7 mouse cellular contexts compared by ENCODE assay signal in the genomic region with DNA sequence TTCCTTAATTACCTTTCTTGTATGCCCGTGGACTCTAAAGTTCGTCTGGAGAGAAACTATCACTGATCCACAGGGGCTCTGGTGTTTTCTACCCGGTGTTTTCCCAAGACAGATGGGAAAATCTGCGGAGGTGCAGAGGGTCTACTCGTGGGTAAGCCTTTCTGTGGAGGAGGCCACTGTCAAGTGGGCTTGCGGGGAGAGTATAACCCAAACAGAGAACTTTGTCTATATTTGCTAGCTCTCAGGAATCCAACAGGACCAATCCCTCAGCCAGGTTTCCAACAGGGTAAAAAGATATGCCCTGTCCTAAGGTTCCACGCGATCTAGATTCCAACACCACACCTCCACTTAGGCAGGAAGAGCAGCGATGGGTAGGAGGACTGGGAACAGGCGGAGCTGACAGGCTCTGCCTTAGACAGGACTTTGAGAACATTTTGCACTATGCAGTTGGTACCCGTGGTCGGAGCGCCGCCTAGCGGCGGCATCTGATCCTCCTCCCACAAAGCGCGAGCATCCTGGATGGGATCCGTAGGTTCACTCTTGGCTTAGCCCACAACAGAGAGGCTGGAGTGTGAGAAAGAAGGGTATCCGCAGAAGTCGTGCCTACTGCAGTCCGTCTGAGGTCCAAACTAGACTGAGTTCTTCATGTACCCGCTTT. TPM values are rescaled to one million over a fixed set of nuclear protein-coding genes. Genes with fewer than 3 reads are reported as not detected.
A peak's percentile ranks its signal among the peaks of the same experiment; 100 is the strongest.
DNase-seq lines count a peak whose midpoint lies in the region; ATAC-seq and TF ChIP-seq lines count a peak whose summit lies in the region.

No protein-coding gene starts in this region.

- H3K4me1 ChIP-seq in cerebellum, adult 2 months (ENCODE audit: control insufficient read depth, insufficient read depth, low read length): no peaks in the 10 kb centered on the region
- H3K4me1 ChIP-seq in forebrain, postnatal 0 days (ENCODE audit: insufficient read depth): no peaks in the 10 kb centered on the region
- H3K4me1 ChIP-seq in hindbrain, embryonic 14.5 days (replicated peaks; ENCODE audit: control insufficient read depth, insufficient read depth, low read length): no peaks in the 10 kb centered on the region

- H3K4me2 ChIP-seq in forebrain, postnatal 0 days (ENCODE audit: low read depth): no peak overlapping the region
- no peak overlapping the region for H3K4me2 ChIP-seq in hindbrain, embryonic 14.5 days (replicated peaks)

- DNase-seq in T-cell, adult 2 months (ENCODE audit: low spot score): peak; percentile 24
- peak; percentile 37 to 47 for DNase-seq in cerebellum, adult 2 months
- DNase-seq in forebrain, postnatal 0 days: peak; percentile 90
- peak; percentile 92 for DNase-seq in hindbrain, embryonic 14.5 days (ENCODE audit: low spot score)
- peak; percentile 70 to 72 for DNase-seq in layer of hippocampus, postnatal 36 days
- DNase-seq in right cerebral cortex, postnatal 10 days (ENCODE audit: low spot score in 2 of 2): peak; percentile 85 to 87

- H3K4me3 ChIP-seq in cerebellum, adult 2 months (replicated peaks; ENCODE audit: insufficient read depth, low read depth, low read length): no peak overlapping the region
- no peak overlapping the region for H3K4me3 ChIP-seq in forebrain, postnatal 0 days (ENCODE audit: low read depth, low read length)
- H3K4me3 ChIP-seq in hindbrain, embryonic 14.5 days (replicated peaks; ENCODE audit: low read length): no peak overlapping the region

- WGBS in cerebellum, adult 2 months: 17% methylated on average over 23 of the region's 23 CpGs
- 19% methylated on average over 23 of the region's 23 CpGs for WGBS in forebrain, postnatal 0 days
- 19% methylated on average over 23 of the region's 23 CpGs for WGBS in hindbrain, embryonic 14.5 days

- H3K27ac ChIP-seq in cerebellum, adult 2 months (ENCODE audit: insufficient read depth, low read length): no peak overlapping the region
- H3K27ac ChIP-seq in forebrain, postnatal 0 days (ENCODE audit: low read depth, low read length): no peak overlapping the region
- no peak overlapping the region for H3K27ac ChIP-seq in hindbrain, embryonic 14.5 days

- no peaks in the 10 kb centered on the region for H3K36me3 ChIP-seq in forebrain, postnatal 0 days (ENCODE audit: insufficient read depth)
- H3K36me3 ChIP-seq in hindbrain, embryonic 14.5 days (replicated peaks; ENCODE audit: control insufficient read depth, insufficient read depth): no peaks in the 10 kb centered on the region

- H3K27me3 ChIP-seq in cerebellum, adult 2 months (ENCODE audit: control insufficient read depth, insufficient read depth, low read length): no peaks in the 10 kb centered on the region; the same call in 1 of the 2 replicates
- no peaks in the 10 kb centered on the region for H3K27me3 ChIP-seq in forebrain, postnatal 0 days (ENCODE audit: insufficient read depth, low read length)
- peaks cover 5% of the 10 kb centered on the region for H3K27me3 ChIP-seq in hindbrain, embryonic 14.5 days (ENCODE audit: control insufficient read depth, insufficient read depth, low read length)

- no peak for TF ChIP-seq POLR2A in cerebellum, adult 2 months (IDR thresholded peaks at IDR 0.05; ENCODE audit: borderline replicate concordance, insufficient read depth, low read length)

- no peak overlapping the region for H3K9ac ChIP-seq in forebrain, postnatal 0 days
- H3K9ac ChIP-seq in hindbrain, embryonic 14.5 days: no peak overlapping the region

- peak; percentile 96 for ATAC-seq in forebrain, postnatal 0 days
- ATAC-seq in hindbrain, embryonic 14.5 days (ENCODE audit: low FRiP score): peak; percentile 93
- ATAC-seq in megakaryocyte, adult 5-6 weeks (ENCODE audit: poor library complexity, severe bottlenecking): peak; percentile 77

- no peaks in the 10 kb centered on the region for H3K9me3 ChIP-seq in forebrain, postnatal 0 days (ENCODE audit: low read length)
- no peaks in the 10 kb centered on the region for H3K9me3 ChIP-seq in hindbrain, embryonic 14.5 days (ENCODE audit: control insufficient read depth, low read length)

- peak; percentile 74 for TF ChIP-seq CTCF in cerebellum, adult 2 months (IDR thresholded peaks at IDR 0.05; ENCODE audit: borderline replicate concordance, insufficient read depth, low read depth, low read length)
- peak; percentile 91 for TF ChIP-seq CTCF in forebrain, postnatal 0 days (IDR thresholded peaks at IDR 0.05; ENCODE audit: low read depth)

RNA-seq across cellular contexts. Expression of a gene that starts 46.9 kb away (rescaled TPM):
- 0.33 and 0.54 TPM in 2 replicates for polyA plus RNA-seq in cerebellum, adult 2 months (2012; rRNA removed)
- total RNA-seq in forebrain, postnatal 0 days (2014; rRNA removed): not detected in 2 replicates
- polyA plus RNA-seq in forebrain, postnatal 0 days (2015; fragmentation: Nextera tagmentation; extraction: Ambion mirVana): 0.06 TPM in 1 of 2 replicates, not detected in the other
- 0.07 TPM in 1 of 2 replicates, not detected in the other for polyA plus RNA-seq in hindbrain, embryonic 14.5 days (2014; fragmentation: Nextera tagmentation; extraction: Ambion mirVana)
- under 1 TPM; 0.18 to 0.22 TPM for total RNA-seq in layer of hippocampus, postnatal 36 days (2021)
- total RNA-seq in megakaryocyte, adult 5-6 weeks (2015): not detected in 2 replicates
- total RNA-seq in megakaryocyte, adult 5-6 weeks (2017): not detected in 2 replicates

Comparison
In these comparisons a context has a peak if more than half of its experiments do, and no peak if none do; other contexts are left out.
1. DNase-seq: peak in every context shown above with its lines; median percentile 92 in hindbrain, embryonic 14.5 days; 90 in forebrain, postnatal 0 days; 86 in right cerebral cortex, postnatal 10 days; 71 in layer of hippocampus, postnatal 36 days; 42 in cerebellum, adult 2 months; 24 in T-cell, adult 2 months.